Mouse (Mus musculus): ENCODE measurements at regions not wholly inside any gene's neighbourhood (a gene's known extent, or its start where the extent isn't known, plus 50 kb on each side); places are given as distances from the start of the nearest gene placed in this dataset.
"Not testable (repeated sequence)": the region's sequence is repeated elsewhere in the genome, so short reads cannot be mapped to it uniquely, and the experiment has no call there.

GRCm38 (mm10) chr4:69435390-69435789 is 481.2 kb upstream of the Brinp1 start:
- DNase-seq (ENCODE audit: low spot score in 2 of 2) = no peak

GRCm38 (mm10) chr4:69410411-69410810 is 456.2 kb upstream of the Brinp1 start:
- not testable (repeated sequence) for DNase-seq (ENCODE audit: low spot score in 2 of 2)

GRCm38 (mm10) chr4:69395451-69395850 is 441.3 kb upstream of the Brinp1 start:
- DNase-seq (ENCODE audit: low spot score in 2 of 2) = no peak

GRCm38 (mm10) chr4:69383318-69383717 is 429.1 kb upstream of the Brinp1 start:
- no peak for DNase-seq (ENCODE audit: low spot score in 2 of 2)

- no peak for DNase-seq (ENCODE audit: low spot score in 2 of 2)
Observed at GRCm38 (mm10) chr4:69346979-69347465, 392.8 kb upstream of the Brinp1 start.

- DNase-seq (ENCODE audit: low spot score in 2 of 2) = no peak
Observed at GRCm38 (mm10) chr4:69327606-69328005, 373.4 kb upstream of the Brinp1 start.
